Mouse (Mus musculus): ENCODE data around the gene Arhgef2.

The Arhgef2 gene

DNA sequence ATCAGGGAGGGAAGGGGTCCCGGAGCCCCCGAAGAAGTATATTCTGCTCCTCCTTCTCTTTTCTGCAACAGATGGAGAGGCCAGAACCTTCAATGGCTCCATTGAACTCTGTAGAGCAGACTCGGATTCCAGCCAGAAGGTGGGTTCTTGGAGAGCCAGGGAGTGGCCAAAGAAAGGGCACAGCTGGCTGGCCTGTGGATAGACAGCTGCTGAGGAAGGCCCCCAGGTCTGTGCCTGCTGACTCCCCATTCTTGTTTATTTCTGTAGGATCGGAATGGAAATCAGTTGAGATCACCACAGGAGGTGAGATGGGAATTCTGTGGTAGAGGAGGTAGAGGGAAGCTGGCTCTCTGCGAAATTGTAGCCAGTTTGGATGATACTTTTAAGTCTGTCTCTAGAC is 37.3 kb downstream of the Arhgef2 start:
- WGBS: 61% methylated on average over 5 of the region's 5 CpGs

DNA sequence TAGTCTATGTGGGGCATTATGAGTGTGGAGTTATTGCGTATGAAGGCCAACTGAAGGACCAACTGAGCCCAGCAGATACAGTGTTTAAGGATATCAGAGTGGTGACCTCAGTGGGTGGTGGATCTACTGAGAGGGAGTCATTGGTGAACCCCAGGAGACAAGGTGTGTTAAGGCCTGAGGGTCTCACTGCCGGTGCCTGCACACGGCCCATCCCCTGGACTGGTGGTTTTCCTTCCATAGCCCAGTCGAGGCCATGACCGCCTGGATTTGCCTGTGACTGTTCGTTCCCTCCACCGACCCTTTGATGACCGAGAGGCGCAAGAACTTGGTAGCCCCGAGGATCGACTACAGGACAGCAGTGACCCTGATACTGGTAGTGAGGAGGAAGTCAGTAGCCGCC is 40.2 kb downstream of the Arhgef2 start:
- WGBS: 90% methylated on average over 12 of the region's 12 CpGs

DNA sequence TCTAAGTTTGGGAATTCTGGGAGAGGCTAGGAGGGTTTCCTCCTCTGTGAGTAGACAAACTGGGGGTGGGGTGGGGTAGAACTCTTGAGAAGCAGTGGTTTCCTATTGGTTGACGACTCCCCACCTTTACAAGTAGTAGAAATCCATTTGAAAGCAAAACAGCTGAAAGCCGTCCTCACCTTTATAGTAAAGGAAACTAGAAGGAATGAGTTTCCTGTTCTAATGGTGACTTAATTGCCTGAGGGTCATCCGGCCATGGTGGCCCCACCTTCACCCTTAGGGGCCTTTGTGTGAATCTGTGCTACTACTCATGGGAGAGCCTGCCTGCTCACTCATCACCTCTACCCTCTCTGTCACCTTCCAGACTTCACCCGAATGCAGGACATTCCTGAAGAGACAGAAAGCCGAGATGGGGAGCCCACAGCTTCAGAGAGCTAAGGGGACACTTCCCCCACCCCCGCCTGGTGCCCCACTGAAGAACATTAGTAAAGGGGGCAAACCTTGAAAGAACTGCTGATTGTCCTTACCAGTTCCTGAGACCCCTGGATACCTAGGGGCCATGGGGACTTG is 40.7 kb downstream of the Arhgef2 start:
- 82% methylated on average over 6 of the region's 6 CpGs for WGBS

DNA sequence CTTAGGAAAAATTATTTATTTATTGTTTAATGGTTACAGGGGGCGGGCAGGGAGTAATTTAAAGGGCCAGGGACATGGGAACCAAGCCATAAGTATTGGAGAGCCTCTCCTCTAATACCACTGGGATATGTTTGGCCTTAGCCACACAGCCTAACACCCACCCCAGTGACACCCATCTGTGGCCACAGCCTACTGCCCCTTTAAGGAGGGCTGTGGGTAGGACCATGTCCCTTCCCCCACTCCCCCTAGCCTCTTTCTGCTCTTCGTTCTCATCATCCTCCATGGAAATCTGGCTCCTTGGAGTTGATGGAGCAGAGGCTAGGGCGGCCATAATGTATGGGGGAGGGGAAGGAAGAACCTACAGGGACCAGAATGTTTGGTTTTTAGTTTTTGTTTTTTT is 41.3 kb downstream of the Arhgef2 start:
- 70% methylated on average over 3 of the region's 3 CpGs for WGBS

DNA sequence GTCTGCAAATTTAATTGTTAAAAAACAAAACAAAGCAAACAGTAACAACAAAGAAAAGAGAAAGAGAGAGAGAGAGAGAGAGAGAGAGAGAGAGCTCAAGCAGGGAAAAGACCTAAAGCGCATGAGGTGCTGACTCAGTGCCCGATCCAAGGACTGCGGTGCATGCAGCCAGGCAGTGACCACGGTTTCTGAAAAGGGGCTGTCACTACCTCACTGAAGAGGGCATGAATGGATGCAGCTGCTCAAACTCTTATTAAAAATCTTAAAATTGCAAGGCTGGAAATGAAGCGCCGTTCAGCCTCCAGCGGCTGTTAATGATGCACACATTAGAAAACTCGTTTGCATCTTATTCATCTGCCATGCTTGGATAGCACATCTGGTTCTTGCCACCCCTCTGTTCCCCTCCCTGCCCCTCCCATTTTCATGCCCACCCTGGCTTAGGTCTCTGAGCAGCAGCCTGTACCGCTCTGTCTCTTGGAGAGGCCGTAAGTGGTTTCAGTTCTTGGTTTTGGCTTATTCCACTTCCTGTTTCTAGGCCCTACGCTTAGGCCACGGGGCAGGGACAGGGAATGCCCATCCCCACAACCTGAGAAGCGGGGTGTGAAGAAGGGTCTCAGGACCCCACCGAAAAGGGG is 42.1 kb downstream of the Arhgef2 start:
- WGBS: 77% methylated on average over 14 of the region's 14 CpGs

DNA sequence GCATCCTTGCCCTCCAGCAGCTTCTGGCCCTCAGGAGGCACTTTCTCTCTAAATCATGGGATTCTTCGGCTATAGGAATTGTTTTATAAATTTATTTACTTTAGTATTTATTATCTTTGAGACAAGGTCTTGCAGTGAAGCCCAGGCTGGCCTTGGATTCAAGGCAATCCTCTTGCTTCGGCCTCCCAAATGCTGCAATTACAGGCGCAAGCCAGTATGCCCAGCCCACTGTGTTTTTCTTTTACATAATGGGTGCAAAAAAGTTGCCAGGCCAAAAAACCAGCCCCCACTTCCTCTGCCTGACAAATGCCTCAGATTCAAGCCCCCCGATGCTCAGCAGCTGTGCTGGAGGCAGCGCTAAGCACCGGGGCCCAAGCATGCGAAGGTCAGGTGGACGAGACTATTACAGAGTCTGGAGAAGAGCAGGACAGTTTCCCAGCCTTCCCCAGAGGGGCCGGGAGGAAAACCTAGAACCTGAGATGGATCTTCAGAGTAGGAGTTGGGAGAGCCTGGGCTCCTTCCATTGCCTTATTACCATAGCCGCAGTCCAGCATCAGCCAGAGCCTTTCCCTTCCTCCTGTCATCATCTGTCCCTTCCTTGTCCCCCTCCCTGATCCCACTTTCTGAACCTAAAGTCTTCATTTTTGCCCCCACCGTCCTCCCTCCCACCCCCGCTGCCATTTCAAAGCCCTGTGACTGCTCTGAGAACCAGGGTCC is 42.8 kb downstream of the Arhgef2 start:
- WGBS: 61% methylated on average over 12 of the region's 12 CpGs

DNA sequence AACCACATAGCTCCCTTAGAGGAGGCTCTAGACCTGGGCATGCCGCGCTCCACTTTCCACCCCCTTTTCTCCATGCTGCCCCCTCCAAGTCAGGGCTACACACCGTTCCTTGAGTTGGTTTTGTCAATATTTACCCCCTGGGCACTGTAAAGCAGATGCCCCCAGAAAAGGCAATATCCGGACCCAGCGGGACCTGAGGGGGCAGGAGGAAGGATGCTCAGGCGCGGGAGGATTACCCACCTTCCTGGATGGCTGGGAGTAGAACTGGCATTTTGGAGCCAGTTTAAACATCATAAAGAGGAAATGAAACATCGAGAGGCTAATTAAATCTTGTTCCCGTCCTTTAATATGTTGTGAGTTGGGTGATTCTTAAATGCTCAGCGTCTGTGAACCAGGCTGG is 43.4 kb downstream of the Arhgef2 start:
- 43% methylated on average over 10 of the region's 10 CpGs for WGBS

DNA sequence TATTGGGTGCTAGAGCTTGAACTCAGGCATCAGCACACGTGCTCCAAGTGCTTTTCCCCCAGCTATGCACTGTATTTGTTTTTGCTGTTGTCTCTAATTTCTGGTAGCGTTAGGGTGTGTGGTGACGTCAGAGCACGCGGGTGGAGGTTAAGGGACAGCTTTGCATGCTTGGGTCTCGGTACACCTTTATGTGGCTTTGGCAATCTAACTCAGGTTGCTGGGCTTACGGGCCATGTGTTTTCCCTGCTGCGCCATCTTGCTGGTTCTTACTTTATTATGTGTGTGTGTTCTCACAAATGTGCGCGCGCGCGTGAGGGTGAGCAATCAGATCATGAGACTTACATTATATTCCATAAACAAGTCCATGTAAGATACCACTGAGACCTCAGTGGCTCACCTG is 44.2 kb downstream of the Arhgef2 start:
- 92% methylated on average over 13 of the region's 13 CpGs for WGBS

DNA sequence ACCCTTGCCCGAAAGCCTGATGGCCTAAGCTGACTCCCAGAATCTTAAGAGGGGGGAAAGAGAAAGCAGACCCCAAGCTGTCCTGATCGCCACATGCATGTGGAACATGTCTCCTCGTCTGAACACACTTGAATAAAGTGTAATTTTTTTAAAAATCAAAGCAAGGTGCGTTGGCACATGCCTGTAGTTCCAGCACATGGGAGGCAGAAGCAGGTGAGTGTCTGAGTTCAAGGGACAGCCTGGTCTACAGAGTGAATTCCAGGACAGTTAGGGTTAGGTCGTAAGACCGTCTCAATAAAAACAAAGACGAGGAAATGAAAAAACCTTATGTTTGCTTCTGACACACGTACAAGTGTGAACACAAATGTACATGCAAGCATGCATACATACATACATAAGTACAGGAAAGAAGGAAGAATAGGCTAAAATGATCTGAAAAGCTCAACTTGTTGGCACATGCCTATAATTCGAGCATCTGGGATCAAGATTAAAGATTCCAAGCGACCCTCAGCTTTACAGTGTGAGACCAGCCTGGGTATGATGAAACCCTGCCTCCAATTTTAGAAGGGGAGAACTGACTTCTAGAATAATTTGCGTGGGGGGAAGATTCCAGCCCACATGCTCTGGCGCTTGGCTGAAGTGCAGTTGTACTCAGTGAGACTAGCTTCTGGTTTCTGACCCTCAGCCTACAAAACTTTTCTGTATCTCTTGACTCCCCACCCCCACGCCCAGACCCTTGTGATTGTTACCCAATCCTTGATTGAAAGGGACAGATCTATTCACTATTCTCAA is 45.1 kb downstream of the Arhgef2 start:
- 52% methylated on average over 13 of the region's 13 CpGs for WGBS

DNA sequence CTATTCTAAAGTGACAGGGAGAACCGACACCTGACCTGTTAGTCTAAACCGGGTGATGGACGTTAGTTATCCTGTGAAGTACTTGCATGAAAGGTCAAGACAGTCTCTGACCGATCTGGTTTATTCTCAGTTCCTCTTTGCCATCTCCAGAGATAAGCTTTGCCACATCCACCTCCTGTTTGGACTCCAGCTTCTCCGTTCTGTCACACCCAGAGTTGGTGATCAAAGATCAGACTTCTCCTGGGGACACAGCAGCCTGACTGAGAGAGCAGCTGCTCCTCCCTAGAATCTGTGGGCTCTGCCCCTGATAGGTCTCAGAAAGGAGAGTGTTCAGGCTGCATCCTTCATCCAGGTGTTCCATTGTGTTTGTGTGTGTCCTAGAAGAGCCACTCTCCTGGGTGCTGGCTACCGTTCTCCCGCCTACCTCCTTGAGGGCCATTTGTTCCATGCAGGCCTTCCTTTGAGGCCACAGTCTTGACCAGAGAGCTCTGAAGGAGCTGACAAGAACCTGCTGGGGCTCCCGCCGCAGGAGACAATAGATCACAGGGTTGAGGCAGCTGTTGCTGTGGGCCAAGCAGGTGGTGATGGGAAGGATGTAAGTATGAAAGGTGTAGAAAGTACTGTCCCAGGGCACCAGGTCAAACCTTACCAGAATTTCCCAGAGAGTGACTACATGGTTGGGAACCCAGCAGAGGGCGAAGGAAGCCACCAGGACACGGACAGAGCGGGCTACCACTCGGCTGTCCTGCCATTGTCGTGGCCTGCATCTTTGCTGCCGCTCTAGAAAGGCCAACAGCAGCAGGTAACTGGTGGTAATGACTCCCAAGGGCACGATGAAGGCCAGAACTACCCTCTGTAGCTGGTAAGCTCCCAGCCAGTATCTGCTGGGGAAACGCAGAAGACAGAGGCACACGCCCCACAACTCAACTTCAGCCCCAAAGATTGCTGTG is 46.2 kb downstream of the Arhgef2 start:
- 81% methylated on average over 18 of the region's 18 CpGs for WGBS

DNA sequence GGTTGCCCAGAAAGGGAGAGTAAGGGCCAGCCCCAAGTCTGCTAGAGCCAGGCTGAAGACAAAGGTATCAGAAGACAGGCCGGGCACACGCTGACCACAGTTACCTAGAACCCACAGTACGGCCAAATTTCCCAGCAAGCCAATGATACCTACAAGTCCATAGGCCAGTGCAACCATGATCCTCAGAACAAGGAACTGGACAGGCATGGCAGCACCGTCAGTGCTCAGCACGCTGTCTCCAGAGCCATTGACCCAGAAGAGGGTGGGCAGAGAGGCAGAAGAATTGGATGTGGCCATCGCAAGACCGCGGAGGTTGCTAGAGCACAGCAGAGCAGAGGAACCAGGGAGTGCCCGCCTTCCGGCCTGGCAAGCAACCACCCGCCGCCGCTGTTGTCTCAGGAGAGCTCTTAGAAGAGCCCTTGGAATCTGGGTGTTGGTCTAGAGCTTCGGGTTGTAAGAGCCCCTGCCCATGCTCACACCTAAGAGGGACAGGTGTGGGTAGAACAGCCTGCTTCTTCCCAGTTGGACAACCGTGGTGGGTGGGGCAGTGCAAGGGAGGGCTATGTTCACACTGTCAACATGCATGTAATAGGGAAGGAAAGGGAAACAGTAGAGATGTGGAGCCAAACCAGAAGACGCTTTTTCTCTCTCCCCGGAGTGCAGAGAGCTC is 47.2 kb downstream of the Arhgef2 start, which contains the start of gene Rxfp4:
Rxfp4 (minus strand) TSS at position 297 of the 670 bp plus-strand sequence.
- 89% methylated on average over 17 of the region's 17 CpGs for WGBS

DNA sequence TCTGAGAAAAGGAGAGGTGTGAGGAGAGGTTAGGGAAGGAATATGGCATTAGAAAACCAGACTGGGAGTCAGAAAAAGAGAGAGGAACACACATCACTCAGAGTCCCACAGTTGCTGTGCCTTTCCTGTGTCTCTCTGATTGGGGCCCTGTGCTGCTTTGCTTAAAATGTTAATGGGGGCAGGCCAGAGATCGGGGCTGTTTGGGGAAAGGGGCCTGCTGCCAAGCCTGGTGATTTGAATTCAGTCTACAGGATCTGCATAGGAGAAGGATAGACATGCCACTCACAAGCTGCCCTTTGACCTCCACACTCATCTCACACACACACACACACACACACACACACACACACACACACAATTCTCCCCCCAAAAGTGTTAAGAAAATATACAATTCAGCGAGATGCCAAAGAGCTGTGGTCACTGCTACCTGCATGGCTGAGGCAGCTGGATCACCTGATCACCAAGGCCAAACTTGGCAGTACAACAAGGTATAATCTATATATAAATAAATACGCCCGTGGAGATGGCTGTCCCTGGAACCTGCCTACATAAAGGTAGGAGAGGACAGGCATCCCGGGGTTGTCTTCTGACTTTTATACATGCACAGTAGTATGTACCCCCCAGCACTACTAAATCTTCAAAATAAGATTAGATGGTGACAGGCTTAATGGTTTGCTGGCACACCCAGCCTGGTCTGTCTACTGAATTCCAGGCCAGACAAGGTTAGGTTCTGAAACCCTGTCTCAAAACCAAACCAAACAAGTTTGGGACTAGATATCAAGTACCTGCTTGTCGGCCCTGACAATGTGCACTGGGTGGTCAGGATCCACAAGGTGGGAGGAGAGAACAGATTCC is 48.0 kb downstream of the Arhgef2 start:
- WGBS: 76% methylated on average over 6 of the region's 6 CpGs

DNA sequence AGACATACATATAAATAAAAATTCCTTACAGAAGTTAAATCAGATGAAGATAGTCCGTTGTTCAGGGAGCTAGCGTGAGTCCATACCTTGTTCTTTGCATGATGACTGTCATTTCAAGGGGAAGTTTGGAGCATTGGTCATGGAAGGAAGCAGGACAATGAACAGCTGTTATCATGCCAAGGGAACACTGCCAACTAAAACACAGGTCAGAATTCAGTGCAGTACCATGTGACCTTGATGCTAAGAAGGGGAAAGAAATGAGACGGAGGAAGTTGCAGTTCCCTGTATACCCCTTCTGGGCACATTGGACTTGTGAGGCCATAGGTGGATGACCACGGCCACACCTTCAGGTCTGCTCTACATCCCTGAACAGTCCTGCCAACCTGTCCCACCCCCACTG is 48.9 kb downstream of the Arhgef2 start:
- 57% methylated on average over 4 of the region's 4 CpGs for WGBS

DNA sequence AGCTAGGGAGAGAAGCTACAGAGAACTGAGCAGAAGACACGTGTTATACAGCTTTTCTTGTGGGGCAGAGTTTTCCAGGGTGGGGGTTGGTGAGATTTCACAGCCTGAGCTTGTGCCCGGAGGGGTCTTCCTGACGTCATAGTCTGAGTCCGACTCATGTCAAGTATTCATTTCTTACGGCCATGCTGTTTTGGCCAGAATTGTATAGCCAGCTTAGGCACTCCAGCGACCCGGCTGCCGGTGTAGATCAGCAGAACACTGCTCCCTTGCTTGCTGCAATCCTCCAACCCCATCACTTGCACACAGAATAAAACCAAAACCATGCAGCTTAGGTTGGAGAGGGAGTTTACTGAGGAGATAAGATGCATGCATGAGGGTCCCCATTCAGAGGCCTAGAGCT is 49.9 kb downstream of the Arhgef2 start:
- WGBS: 83% methylated on average over 8 of the region's 8 CpGs

DNA sequence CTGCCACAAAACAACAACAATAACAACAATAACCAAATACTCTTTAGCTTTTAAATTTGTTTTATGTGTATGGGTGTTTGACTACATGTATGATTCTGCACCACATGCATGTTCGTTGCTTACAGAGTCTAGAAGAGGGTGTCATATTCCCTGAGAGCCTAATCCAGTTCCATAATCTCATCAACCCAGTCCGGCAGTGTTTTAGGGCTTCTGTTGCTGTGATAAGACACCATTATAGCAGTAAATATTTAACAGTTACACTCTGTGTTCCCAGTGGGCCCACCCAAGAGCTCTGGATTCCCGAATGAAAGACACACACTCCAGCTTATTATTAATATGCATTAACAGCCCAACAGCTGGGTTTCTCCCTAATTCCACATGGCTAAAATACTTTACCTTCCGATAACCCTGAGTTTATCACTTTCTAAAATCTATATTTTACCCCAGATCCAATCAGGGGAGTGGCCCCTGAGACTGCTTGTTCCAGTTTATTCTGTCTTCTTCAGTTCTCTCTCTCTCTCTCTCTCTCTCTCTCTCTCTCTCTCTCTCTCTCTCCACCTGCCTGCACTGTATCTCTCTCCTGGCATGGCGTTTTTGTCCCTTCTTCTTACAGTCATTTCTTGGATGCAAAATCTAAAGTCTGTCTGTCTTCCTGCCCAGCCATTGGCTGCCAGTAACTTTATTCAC is 52.8 kb downstream of the Arhgef2 start:
- 78% methylated on average over 5 of the region's 5 CpGs for WGBS

DNA sequence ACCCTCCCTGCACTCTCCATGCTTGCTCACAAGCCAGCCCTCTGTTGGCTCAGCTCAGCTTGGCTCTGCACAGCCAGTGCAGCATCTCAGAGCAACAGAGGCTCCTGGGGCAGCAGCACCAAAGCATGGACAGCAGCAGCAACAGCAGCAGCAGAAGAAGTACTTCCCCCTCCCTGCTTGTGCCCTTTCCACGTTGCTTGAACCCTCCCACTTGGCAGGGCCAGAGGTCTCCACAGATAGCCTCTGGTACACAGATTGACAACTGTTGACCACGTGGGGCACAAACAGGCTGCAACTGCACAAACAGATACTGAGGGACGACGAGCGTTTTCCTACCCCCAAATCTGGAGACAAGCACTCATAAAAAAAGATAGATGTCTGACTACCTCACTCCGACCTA is 54.0 kb downstream of the Arhgef2 start:
- WGBS: 52% methylated on average over 6 of the region's 6 CpGs

DNA sequence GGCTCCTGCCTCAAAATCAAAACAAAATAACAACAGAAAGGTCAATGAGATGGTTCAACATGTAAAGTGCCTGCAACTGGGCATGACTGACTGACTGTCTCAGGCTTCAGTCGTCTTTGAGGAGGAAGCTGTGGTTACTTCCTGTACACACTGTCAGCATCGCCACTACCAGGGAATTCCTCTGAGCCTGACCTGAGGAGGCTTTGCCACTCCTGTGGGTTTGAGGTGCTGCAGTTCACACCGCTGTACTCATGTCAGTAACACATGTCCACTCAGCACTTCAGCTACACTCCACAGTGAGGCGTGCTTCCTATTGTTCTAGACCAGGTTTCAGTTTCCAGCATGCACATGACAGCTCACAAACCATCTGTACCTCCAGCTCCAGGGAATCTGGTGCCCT is 58.3 kb downstream of the Arhgef2 start:
- WGBS: 71% methylated on average over 4 of the region's 4 CpGs

DNA sequence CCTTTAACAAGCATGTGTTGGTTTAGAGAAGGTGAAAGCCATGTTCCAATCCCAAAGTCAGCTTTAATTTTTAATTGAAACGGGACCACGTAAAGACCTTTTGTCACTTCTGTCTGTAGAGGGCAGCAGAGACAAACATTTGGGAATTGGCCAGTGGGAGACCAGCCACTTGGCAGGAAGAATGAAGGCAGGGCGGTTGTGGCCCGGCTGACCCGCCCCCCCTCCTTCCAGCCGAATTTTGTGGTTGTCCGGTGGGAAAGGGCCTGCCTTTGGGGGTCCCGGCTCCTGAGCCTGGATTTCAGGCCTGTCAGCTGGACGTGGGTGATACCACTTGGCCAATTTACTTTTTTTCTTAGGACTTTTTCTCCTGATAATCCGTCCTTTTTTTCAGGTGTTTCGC is 71.6 kb downstream of the Arhgef2 start:
- 7% methylated on average over 11 of the region's 11 CpGs for WGBS

DNA sequence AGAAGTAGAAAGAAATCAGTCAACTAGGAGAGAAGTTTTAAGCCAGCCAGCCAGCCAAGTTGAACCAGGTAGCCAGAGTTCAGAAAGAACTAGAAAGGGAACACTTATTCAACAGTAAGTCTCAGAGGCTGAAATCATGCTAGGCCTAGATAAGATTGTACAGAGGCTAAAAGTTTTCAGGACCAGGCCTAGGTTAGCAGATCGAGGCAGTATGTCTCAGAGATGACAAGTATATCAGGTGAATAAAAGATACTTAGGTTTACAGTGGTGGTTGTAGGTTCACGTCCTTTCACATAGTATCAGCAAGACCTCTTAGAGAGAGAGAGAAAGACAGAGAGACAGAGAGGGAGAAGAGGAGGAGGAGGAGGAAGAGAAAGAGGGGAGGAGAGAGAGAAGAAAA is 78.0 kb downstream of the Arhgef2 start:
- 93% methylated on average over 2 of the region's 2 CpGs for WGBS

Measured in cerebral cortex, adult 2 months (tissue).